Mouse (Mus musculus): ENCODE measurements at regions not wholly inside any gene's neighbourhood (a gene's known extent, or its start where the extent isn't known, plus 50 kb on each side); places are given as distances from the start of the nearest gene placed in this dataset.
"Not testable (repeated sequence)": the region's sequence is repeated elsewhere in the genome, so short reads cannot be mapped to it uniquely, and the experiment has no call there.

DNA sequence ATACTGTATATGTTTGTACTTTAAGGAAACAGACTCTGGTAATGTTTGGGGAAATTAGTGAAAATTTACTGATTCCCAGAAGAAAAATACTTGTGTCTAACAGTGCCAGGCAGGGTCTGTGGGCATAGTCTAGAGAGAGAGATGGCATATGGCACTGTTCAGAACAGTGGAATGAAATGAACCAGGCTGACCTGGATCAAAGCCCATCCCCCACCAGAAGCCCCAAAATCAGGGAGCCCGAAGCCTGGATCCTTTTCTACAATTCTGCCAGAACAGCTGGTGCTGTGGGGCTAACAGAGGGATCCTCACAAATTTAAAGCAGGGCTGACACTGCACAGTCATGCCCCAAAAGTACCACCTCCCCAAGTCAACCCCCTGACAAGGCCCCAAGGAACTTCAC lies 131.1 kb upstream of the Ppp2r2d start:
- H3K9ac ChIP-seq (replicated peaks; ENCODE audit: low read length) = no peak overlapping the region
- no peaks in the 10 kb centered on the region for H3K27me3 ChIP-seq (ENCODE audit: control insufficient read depth, insufficient read depth, low read length)
- no peak overlapping the region for H3K4me3 ChIP-seq (replicated peaks; ENCODE audit: low read depth, low read length)
- no peak for DNase-seq
- no peaks in the 10 kb centered on the region for H3K4me1 ChIP-seq (ENCODE audit: control insufficient read depth, insufficient read depth, low read length)
- no peak for ATAC-seq (ENCODE audit: low FRiP score, low TSS enrichment)
- no peak overlapping the region for H3K27ac ChIP-seq (replicated peaks; ENCODE audit: low read depth, low read length)
- no peak overlapping the region for H3K4me2 ChIP-seq (ENCODE audit: low read length)
- no peaks in the 10 kb centered on the region for H3K36me3 ChIP-seq (ENCODE audit: control insufficient read depth, insufficient read depth, low read length)
- no peaks in the 10 kb centered on the region for H3K9me3 ChIP-seq (ENCODE audit: control insufficient read depth, low read length)
- 70% methylated on average over 1 of the region's 1 CpGs for WGBS

DNA sequence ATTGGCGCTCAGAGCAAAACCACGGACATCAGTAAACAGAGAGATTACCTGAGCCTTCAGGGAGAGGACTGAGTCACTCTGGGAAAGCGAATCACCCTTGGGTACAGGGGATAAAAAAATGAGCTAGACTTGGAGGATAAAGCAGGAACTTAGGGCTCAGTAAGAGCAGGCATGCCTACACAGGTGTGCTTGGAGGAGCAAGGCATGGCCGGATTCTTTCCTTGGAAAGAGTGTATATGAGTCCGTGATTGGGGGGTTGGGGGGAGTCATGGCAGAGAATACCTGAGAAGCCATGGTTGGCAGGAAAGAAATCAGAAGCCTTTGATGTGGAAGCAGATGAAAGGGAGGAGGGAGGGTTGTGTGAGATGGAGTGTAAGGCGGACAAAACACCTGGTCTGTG lies 137.5 kb upstream of the Ppp2r2d start:
- DNase-seq (no peak), ATAC-seq (ENCODE audit: low FRiP score, low TSS enrichment) (no peak)
- Histone ChIP-seq H3K9ac (replicated peaks; ENCODE audit: low read length) (no peak overlapping the region), H3K27ac (replicated peaks; ENCODE audit: low read depth, low read length) (no peak overlapping the region), H3K27me3 (ENCODE audit: control insufficient read depth, insufficient read depth, low read length) (no peaks in the 10 kb centered on the region), H3K4me3 (replicated peaks; ENCODE audit: low read depth, low read length) (no peak overlapping the region), H3K36me3 (ENCODE audit: control insufficient read depth, insufficient read depth, low read length) (no peaks in the 10 kb centered on the region), H3K4me2 (ENCODE audit: low read length) (no peak overlapping the region), H3K4me1 (ENCODE audit: control insufficient read depth, insufficient read depth, low read length) (no peaks in the 10 kb centered on the region), H3K9me3 (ENCODE audit: control insufficient read depth, low read length) (no peaks in the 10 kb centered on the region)
- WGBS = 85% methylated on average over 6 of the region's 6 CpGs

DNA sequence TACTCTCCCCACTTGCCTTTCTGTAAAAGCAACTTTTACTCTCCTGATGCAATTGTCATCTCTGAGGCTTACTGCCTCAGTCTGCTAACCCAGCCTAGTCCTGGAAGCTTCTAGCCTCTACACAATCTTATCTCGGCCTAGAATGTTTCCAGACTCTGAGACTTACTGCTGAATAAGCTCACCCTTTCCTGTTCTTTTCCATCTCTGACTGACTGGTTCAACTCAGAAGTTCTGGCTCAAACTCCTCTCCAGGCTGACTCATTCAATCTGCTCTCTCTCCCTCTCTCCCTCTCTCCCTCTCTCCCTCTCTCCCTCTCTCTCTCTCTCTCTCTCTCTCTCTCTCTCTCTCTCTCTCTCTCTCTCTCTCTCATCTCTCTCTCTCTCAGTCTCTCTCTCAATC lies 146.3 kb upstream of the Ppp2r2d start:
- not testable (repeated sequence) for ATAC-seq (ENCODE audit: low FRiP score, low TSS enrichment); H3K9ac ChIP-seq (replicated peaks; ENCODE audit: low read length); H3K4me2 ChIP-seq (ENCODE audit: low read length); H3K4me1 ChIP-seq (ENCODE audit: control insufficient read depth, insufficient read depth, low read length); H3K27ac ChIP-seq (replicated peaks; ENCODE audit: low read depth, low read length); H3K9me3 ChIP-seq (ENCODE audit: control insufficient read depth, low read length); DNase-seq; H3K27me3 ChIP-seq (ENCODE audit: control insufficient read depth, insufficient read depth, low read length); H3K4me3 ChIP-seq (replicated peaks; ENCODE audit: low read depth, low read length); H3K36me3 ChIP-seq (ENCODE audit: control insufficient read depth, insufficient read depth, low read length)
- 77% methylated on average over 1 of the region's 1 CpGs for WGBS

DNA sequence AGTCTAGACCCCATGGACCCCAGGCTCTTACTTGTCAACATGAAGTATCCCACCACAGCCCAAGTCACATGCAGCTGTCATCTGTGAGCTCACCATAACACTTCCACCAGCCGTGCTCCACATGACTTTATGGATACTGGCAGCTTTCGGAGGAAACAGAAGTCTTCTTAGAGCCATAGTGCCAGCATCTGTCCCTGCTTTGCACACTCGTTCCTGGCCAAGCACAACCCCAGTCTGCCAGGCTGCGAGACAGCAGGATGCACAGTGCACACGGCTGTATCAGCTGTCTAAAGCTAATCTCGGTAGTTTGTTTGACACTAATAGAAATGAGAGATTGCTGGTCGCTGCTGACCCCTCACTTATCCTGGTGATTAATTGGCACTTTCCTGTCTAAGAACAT lies 163.7 kb upstream of the Ppp2r2d start:
- Histone ChIP-seq H3K9ac (replicated peaks; ENCODE audit: low read length) (no peak overlapping the region), H3K27me3 (ENCODE audit: control insufficient read depth, insufficient read depth, low read length) (no peaks in the 10 kb centered on the region), H3K4me1 (ENCODE audit: control insufficient read depth, insufficient read depth, low read length) (no peaks in the 10 kb centered on the region), H3K4me3 (replicated peaks; ENCODE audit: low read depth, low read length) (no peak overlapping the region), H3K9me3 (ENCODE audit: control insufficient read depth, low read length) (no peaks in the 10 kb centered on the region), H3K36me3 (ENCODE audit: control insufficient read depth, insufficient read depth, low read length) (no peaks in the 10 kb centered on the region), H3K4me2 (ENCODE audit: low read length) (no peak overlapping the region), H3K27ac (replicated peaks; ENCODE audit: low read depth, low read length) (no peak overlapping the region)
- WGBS = 83% methylated on average over 7 of the region's 7 CpGs
- ATAC-seq (ENCODE audit: low FRiP score, low TSS enrichment) = no peak
- no peak for DNase-seq

DNA sequence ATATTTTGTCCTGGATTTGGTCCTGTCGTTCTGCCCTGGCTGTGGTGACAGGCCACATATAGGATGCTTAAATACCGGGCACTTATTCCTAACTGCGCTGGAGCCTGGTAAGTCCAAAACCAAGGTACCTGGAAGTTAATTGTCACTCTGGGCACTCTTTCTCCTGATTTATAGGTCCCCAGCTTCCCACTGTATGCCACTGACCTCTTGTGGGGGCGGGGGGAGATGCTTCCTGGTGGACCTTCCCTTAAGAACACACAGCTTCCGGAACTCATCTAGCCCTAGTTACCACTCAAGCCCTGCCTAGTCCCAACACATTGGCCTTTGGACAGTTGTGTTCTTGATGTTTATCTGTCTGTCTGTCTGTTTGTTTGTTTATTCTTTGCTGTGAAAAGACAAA lies 165.3 kb upstream of the Ppp2r2d start:
- ATAC-seq (ENCODE audit: low FRiP score, low TSS enrichment) (no peak), DNase-seq (no peak)
- 85% methylated on average over 5 of the region's 5 CpGs for WGBS
- Histone ChIP-seq H3K4me2 (ENCODE audit: low read length) (no peak overlapping the region), H3K4me3 (replicated peaks; ENCODE audit: low read depth, low read length) (no peak overlapping the region), H3K9me3 (ENCODE audit: control insufficient read depth, low read length) (no peaks in the 10 kb centered on the region), H3K27me3 (ENCODE audit: control insufficient read depth, insufficient read depth, low read length) (no peaks in the 10 kb centered on the region), H3K36me3 (ENCODE audit: control insufficient read depth, insufficient read depth, low read length) (no peaks in the 10 kb centered on the region), H3K27ac (replicated peaks; ENCODE audit: low read depth, low read length) (no peak overlapping the region), H3K4me1 (ENCODE audit: control insufficient read depth, insufficient read depth, low read length) (no peaks in the 10 kb centered on the region), H3K9ac (replicated peaks; ENCODE audit: low read length) (no peak overlapping the region)

DNA sequence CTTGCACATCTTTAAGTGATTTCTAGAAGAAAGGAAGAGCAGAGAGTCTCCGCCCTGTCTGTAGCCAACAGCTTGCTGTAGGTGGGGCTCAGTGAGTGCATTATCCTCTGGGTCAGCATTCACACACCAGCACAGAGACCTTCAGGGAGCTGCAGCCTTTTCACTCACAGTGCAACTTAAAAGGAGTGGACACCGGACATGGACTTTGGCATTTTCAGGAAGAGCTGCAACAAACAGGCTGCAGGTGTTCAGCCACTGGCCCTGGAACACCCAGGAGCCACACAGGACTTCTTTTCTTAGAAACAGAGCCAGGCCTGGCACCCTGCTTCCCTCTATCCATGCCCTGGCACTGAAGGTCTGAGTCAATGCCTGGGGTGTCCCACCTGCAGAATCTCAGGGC lies 166.3 kb upstream of the Ppp2r2d start:
- Histone ChIP-seq H3K27ac (replicated peaks; ENCODE audit: low read depth, low read length) (no peak overlapping the region), H3K9me3 (ENCODE audit: control insufficient read depth, low read length) (no peaks in the 10 kb centered on the region), H3K4me2 (ENCODE audit: low read length) (no peak overlapping the region), H3K9ac (replicated peaks; ENCODE audit: low read length) (no peak overlapping the region), H3K4me1 (ENCODE audit: control insufficient read depth, insufficient read depth, low read length) (no peaks in the 10 kb centered on the region), H3K36me3 (ENCODE audit: control insufficient read depth, insufficient read depth, low read length) (no peaks in the 10 kb centered on the region), H3K4me3 (replicated peaks; ENCODE audit: low read depth, low read length) (no peak overlapping the region), H3K27me3 (ENCODE audit: control insufficient read depth, insufficient read depth, low read length) (no peaks in the 10 kb centered on the region)
- ATAC-seq (ENCODE audit: low FRiP score, low TSS enrichment) (no peak), DNase-seq (no peak)
- WGBS = 74% methylated on average over 2 of the region's 2 CpGs

DNA sequence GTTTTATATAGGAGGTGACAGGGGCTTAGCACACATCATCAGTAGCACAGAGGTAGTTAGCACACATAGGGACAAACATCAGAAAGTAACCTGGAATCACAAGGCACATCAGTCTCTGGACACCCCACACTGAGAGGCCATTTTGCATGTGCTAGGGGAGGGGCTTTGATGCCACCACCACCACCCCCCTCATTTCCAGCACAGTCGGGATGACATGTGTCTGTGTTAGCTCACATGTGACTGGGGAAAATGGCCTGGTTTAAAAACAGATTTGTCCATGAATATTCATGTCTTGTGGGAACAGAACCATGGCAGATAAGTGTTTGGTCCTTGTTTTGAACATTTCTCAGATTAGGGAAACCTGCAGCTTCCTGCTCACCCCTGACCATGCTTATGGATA lies 172.9 kb upstream of the Ppp2r2d start:
- Histone ChIP-seq H3K9me3 (ENCODE audit: control insufficient read depth, low read length) (no peaks in the 10 kb centered on the region), H3K27ac (replicated peaks; ENCODE audit: low read depth, low read length) (no peak overlapping the region), H3K4me1 (ENCODE audit: control insufficient read depth, insufficient read depth, low read length) (peaks cover 19% of the 10 kb centered on the region), H3K4me2 (ENCODE audit: low read length) (no peak overlapping the region), H3K9ac (replicated peaks; ENCODE audit: low read length) (no peak overlapping the region), H3K4me3 (replicated peaks; ENCODE audit: low read depth, low read length) (no peak overlapping the region), H3K36me3 (ENCODE audit: control insufficient read depth, insufficient read depth, low read length) (no peaks in the 10 kb centered on the region), H3K27me3 (ENCODE audit: control insufficient read depth, insufficient read depth, low read length) (no peaks in the 10 kb centered on the region)
- DNase-seq (no peak), ATAC-seq (ENCODE audit: low FRiP score, low TSS enrichment) (no peak)
- 12% methylated on average over 1 of the region's 1 CpGs for WGBS

DNA sequence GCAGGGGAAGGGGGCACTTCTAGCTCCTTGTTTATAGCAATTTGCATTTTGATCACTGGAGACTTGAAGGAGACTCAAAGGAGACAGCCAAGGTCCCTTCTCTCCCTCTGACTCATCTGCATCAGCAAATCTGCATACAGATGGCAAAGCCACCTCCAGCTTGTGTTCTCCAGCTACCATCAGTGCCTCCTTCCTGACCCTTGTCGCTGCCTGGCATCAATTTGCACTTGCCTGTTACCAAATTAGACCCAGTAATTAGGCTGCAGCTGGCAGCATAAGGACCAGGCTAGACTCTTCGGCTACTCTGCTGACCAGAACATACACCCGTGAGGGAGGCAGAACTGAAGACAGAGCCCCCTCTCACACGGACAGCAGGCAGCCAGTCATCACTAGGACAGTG lies 177.5 kb upstream of the Ppp2r2d start:
- WGBS = 43% methylated on average over 4 of the region's 4 CpGs
- ATAC-seq (ENCODE audit: low FRiP score, low TSS enrichment) = no peak
- peaks cover 21% of the 10 kb centered on the region for H3K4me1 ChIP-seq (ENCODE audit: control insufficient read depth, insufficient read depth, low read length)
- H3K27ac ChIP-seq (replicated peaks; ENCODE audit: low read depth, low read length) = peak overlapping the region; percentile 33; the same call in 1 of the 2 replicates
- no peak overlapping the region for H3K4me3 ChIP-seq (replicated peaks; ENCODE audit: low read depth, low read length)
- no peak overlapping the region for H3K4me2 ChIP-seq (ENCODE audit: low read length)
- no peaks in the 10 kb centered on the region for H3K9me3 ChIP-seq (ENCODE audit: control insufficient read depth, low read length)
- H3K9ac ChIP-seq (replicated peaks; ENCODE audit: low read length) = no peak overlapping the region
- no peaks in the 10 kb centered on the region for H3K27me3 ChIP-seq (ENCODE audit: control insufficient read depth, insufficient read depth, low read length)
- no peaks in the 10 kb centered on the region for H3K36me3 ChIP-seq (ENCODE audit: control insufficient read depth, insufficient read depth, low read length)
- DNase-seq = no peak

DNA sequence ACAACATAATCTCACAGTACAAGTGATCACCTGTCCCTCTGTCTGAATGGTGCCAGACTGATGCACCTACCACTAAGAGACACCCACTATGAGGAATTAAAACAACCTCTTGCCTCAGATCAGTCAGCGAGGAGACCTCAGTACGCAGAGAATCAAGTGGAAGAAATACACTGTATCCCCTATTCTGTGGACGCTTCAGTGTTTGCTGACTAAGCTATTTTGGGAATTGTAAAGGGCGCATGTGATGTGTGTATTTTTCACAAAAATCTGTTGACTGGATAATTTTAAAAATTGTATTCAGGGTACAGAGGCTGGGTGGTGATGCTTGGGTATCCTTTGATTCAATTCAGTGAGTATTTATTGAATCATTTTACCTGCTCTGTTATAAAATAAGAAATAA lies 185.8 kb upstream of the Ppp2r2d start:
- WGBS = 81% methylated on average over 4 of the region's 4 CpGs

More for the DNA sequence above, 185.8 kb upstream of the Ppp2r2d start:
- Histone ChIP-seq H3K4me2 (ENCODE audit: low read length) (no peak overlapping the region), H3K36me3 (ENCODE audit: control insufficient read depth, insufficient read depth, low read length) (no peaks in the 10 kb centered on the region), H3K27ac (replicated peaks; ENCODE audit: low read depth, low read length) (no peak overlapping the region), H3K9me3 (ENCODE audit: control insufficient read depth, low read length) (no peaks in the 10 kb centered on the region), H3K4me3 (replicated peaks; ENCODE audit: low read depth, low read length) (no peak overlapping the region), H3K9ac (replicated peaks; ENCODE audit: low read length) (no peak overlapping the region), H3K4me1 (ENCODE audit: control insufficient read depth, insufficient read depth, low read length) (no peaks in the 10 kb centered on the region), H3K27me3 (ENCODE audit: control insufficient read depth, insufficient read depth, low read length) (no peaks in the 10 kb centered on the region)
- ATAC-seq (ENCODE audit: low FRiP score, low TSS enrichment) (no peak), DNase-seq (no peak)
